Mouse (Mus musculus) embryonic fibroblast, embryonic 13.5 days (primary cell): ENCODE measurements around the gene Plbd2.

Experiments used
- CTCF ChIP-seq: IDR thresholded peaks from 2 replicates; pipeline ENCODE4 v1.5.1; 2011; ENCODE audit warnings: mild to moderate bottlenecking, control low read depth, low read length, moderate library complexity, borderline replicate concordance; ENCODE audit not compliant: insufficient read depth
- POLR2A ChIP-seq: IDR thresholded peaks from 2 replicates; pipeline ENCODE4 v1.6.1; 2011; ENCODE audit warnings: low read depth, mild to moderate bottlenecking, control low read depth, low read length, moderate library complexity

GRCm38 (mm10) chr5:120514031-120514677 is 10.7 kb upstream of the Plbd2 start:
- TF ChIP-seq CTCF: no peak
- no peak for TF ChIP-seq POLR2A
